Mouse (Mus musculus): ENCODE data around the gene Adpgk. TPM values are rescaled to one million over a fixed set of nuclear protein-coding genes. Genes with fewer than 3 reads are reported as not detected.
"Not testable (repeated sequence)": the region's sequence is repeated elsewhere in the genome, so short reads cannot be mapped to it uniquely, and the experiment has no call there.

Gene Adpgk
- total RNA-seq, 2 experiments from 2014 or later: 7.3 to 8.5 TPM

GRCm38 (mm10) chr9:59288685-59289410, 2.5 kb upstream of the Adpgk start:
- DNase-seq: no peak
- intact Hi-C loops (cut with DNase I): no loop called here

DNA sequence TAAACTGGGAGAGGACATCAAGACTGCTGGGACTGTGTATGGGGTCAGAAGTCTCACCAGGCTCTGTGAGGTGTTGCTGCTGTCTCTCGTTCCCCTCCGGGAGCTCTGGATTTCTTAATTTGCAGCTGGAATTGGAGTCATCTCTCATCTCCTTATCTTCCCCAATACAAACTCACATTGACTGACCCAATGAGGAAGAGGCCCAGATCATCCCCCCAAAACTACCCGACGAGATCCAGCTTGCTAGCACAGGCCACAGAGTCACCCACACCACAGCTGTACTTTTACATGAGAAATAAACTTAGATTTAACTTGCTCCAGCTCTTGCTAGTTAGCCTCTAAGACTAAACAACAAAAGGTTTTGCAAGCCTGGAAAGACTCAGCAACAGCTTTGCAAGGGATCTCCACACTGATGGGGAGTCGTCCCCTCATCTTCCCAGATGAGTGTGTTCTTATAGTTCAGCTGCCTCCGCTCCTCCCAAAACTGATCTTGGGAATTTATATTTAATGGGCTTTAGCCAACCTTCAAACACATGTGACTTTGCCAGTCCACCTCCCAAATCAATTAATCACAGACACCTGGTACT, 1.7 kb upstream of the Adpgk start:
- intact Hi-C loops (cut with DNase I): loop anchor here (5.0 to 10.0 kb wide), 2 partner anchors 63 to 465 kb away; partner anchors contain the start of genes Bbs4, Myo9a and Senp8
- DNase-seq: no peak

DNA sequence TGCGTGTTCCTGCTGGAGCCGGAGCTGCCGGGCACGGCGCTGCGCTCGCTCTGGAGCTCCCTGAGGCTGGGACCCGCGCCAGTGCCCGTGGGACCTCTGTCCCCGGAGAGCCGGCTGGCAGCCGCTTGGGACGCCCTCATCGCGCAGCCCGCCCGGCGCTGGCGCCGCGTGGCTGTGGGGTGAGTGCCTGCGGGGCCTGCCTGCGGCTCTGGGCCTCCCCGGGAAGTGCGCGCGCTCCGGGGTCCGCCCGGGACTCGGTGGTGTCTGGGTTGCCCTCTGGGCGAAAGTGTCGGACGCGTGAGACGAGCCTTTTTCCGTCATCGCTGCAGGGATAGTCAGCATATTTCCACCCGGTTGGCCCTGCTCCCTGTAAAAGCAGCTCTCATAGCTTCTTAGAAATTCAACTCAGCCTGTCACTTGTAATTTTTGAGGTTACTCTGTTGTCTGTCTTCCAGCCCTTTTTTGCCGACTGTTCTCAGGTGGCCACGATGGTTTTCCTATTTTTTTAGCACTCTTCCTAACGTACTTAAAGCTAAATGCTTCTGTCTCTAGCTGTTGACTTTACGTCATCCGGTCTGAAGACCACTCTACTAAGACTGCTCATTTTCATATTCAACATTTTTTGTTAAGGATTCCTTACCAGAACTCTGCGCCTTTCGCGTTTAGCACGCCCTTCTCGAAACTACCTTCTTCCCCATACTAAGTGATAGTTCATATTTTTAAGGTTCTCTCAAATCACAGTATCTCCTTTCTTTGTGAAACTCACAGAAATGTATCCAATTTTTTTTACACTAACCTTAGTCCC, 532 bp downstream of the Adpgk start:
- intact Hi-C loops (cut with DNase I): loop anchor here (1.0 to 10.0 kb wide), 3 partner anchors 60 to 463 kb away; partner anchors contain the start of genes Arih1, Bbs4, Myo9a and Senp8
- DNase-seq: no peak

DNA sequence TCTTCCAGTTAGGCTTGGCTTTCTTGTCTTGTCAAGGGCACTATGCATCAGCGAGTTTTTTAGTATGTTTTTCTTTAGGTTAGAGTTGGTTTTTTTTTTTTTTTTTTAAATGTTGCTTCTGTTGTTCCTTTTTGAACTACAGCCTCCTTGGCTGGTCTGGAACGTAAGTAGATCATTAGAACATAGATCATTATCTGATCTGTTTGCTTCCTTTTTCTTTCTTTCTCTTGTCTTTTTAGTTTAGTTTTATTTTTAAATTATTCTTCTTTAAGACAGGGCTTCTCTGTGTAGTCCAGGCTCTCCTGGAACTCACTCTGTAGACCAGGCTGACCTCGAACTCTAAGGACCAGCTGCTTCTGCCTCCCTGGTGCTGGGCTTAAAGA, 1.1 kb downstream of the Adpgk start:
- DNase-seq: no peak
- intact Hi-C loops (cut with DNase I): loop anchor here (5.0 to 10.0 kb wide), 2 partner anchors 60 to 462 kb away; partner anchors contain the start of genes Bbs4, Myo9a and Senp8

- intact Hi-C loops (cut with DNase I): loop anchor here (10.0 kb wide), 1 partner anchor 458 kb away; the partner anchor contains the start of genes Myo9a and Senp8
- DNase-seq: no peak
These were observed 5.1 kb downstream of the Adpgk start for GRCm38 (mm10) chr9:59296419-59296818.

DNA sequence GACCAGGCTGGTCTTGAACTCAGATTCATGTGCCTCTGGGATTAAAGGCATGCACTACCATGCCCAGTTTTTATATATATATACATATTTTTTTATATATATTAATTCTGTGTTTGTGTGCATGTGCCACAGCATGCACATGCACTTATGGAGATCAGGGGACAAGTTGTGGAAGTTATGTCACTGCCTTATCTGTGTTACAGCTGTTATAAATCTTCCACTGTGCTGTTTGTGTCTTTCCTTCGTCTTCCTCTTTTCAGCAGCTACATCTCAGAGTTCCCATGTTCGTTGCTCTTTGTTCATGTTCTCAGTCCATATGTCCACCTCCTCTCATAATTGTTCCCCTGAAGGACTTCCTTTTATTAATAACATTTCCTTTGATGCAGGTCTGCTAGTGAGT, 16.5 kb downstream of the Adpgk start:
- no peak for DNase-seq
- intact Hi-C loops (cut with DNase I): no loop called here

DNA sequence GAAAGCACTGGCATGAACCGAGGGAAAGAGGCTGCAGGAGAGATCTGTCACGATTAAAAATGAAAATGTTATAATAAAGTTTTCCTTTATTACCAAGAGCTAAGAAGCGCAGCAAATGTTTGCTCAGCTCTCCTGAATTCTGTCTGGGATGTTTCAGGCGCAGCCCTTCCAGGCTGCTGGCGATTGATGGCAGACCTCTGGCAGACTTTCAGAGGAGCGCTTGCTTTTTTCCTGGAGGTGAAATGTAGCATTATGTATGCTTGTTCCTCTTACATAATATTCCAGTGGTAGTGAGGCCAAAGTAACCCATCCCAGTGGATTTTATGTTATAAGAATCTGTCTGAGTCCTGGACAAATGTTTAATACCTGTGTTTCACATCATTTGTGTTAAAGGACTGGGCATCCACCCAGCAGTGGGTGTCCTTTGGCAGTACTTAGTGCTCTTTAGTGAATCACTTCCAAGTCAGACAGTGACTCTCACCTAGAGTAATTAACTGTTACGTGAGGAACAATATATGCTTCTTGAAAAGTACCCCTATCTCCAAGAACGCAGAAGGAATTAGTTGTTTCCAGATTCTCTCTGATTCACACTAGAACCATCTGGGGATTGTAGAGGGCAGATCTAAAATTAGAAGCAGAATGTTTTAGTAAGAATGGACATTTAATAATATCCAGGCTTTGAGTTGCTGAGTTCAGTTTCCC, 19.4 kb downstream of the Adpgk start:
- intact Hi-C loops (cut with DNase I): no loop called here
- DNase-seq: no peak

- intact Hi-C loops (cut with DNase I): no loop called here
- no peak for DNase-seq
These were observed 19.9 kb downstream of the Adpgk start for GRCm38 (mm10) chr9:59311284-59311670.

DNA sequence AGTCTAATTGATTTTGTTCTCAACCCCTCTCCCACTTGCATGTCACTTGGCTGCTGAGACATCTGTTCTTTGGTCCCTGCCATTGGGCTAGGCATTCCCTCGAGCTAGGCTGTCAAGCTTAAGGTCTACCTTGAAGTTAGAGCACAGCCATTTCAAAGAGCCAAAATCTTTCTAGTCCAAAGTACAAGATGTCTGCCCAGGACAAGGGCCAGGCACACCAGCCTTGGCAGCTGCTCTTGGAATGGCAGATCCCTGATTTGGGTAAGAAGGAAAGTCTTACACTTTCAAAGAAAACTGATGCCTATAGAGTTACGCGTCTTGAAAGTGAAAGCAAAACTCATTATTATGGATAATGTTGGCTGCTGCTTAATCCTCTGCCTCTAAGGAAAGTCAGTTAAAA, 24.8 kb downstream of the Adpgk start:
- DNase-seq: no peak
- intact Hi-C loops (cut with DNase I): no loop called here

DNA sequence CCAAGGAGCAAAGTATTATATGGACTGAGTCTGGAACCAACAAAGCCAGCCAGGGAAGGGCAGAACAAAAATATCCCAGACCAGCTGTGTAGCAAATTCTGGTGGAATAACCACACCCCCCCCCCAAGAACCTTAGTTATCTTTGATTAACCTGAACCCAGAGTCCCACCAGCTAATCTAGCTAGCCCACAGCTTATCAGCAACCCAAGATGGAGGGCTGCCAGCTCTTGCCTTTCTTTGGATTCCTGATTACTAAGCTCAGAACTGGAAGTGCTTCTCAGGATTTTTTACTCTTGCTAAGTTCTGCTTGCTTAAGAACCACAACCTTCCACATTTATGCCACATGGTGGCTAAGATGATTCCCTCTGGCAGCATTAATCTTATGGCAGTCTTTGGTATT, 33.0 kb downstream of the Adpgk start:
- DNase-seq: peak; percentile 20 to 21
- intact Hi-C loops (cut with DNase I): no loop called here

- intact Hi-C loops (cut with DNase I): no loop called here
- no peak for DNase-seq
These were observed 38.7 kb downstream of the Adpgk start for GRCm38 (mm10) chr9:59330055-59330454.

DNA sequence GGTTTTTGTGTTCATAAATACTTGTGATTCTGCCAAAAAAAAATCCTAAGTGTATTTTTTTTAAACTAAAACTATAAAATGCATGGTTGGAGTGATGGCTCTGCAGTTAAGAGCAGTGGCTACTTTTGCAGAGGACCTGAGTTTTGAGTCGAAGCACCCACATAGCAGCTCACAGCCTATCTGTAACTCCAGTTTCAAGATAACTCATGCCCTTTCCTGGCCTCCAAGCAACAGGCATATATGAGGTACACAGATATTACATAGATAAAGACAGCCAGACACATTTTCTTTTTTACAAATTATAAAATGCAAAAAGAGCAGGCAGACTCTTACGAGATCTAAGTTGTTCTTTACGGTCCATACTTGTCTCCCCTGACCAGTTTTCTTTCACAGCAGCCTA, 45.2 kb downstream of the Adpgk start:
- intact Hi-C loops (cut with DNase I): no loop called here
- no peak for DNase-seq

GRCm38 (mm10) chr9:59337889-59338288, 46.5 kb downstream of the Adpgk start:
- intact Hi-C loops (cut with DNase I): no loop called here

GRCm38 (mm10) chr9:59338411-59338810, 47.1 kb downstream of the Adpgk start:
- intact Hi-C loops (cut with DNase I): no loop called here
- DNase-seq: no peak

More at GRCm38 (mm10) chr9:59337889-59338288, 46.5 kb downstream of the Adpgk start:
- DNase-seq: no peak

GRCm38 (mm10) chr9:59339107-59339506, 47.7 kb downstream of the Adpgk start:
- DNase-seq: no peak
- intact Hi-C loops (cut with DNase I): no loop called here

GRCm38 (mm10) chr9:59340002-59340401, 48.6 kb downstream of the Adpgk start:
- intact Hi-C loops (cut with DNase I): no loop called here
- DNase-seq: peak in 1 of 2 experiments; percentile 31

DNA sequence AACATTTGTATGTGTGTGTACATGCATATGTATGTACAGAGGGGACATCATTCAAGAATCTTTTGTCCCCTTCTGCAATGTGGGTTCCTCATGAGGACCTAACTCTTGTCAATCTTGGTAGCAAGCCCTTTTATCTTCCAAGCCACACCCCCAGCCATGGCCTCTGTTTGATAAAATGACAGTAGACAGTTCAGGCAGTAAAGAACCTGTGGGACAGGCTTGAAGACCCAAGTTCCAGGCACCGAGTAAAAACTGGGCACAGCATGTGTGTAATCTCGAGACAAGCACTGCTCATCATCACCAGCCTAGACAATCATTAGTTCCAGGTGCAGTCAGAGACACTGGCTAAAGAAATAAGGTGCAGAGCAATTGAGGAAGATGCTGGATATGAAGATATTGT, 54.8 kb downstream of the Adpgk start:
- DNase-seq: no peak
- intact Hi-C loops (cut with DNase I): no loop called here

GRCm38 (mm10) chr9:59352586-59353252, 61.4 kb downstream of the Adpgk start:
- intact Hi-C loops (cut with DNase I): loop anchor here (2.0 to 10.0 kb wide), 3 partner anchors 60 to 212 kb away; partner anchors contain the start of genes Adpgk and Arih1
- DNase-seq: no peak

- peak; percentile 91 to 94 for DNase-seq
- intact Hi-C loops (cut with DNase I): loop anchor here (2.0 to 10.0 kb wide), 3 partner anchors 61 to 212 kb away; partner anchors contain the start of genes Adpgk and Arih1
These were observed 61.9 kb downstream of the Adpgk start, which contains the start of gene Bbs4 for GRCm38 (mm10) chr9:59353253-59353639. TSS of gene Bbs4 (minus strand) at chr9:59353508.

DNA sequence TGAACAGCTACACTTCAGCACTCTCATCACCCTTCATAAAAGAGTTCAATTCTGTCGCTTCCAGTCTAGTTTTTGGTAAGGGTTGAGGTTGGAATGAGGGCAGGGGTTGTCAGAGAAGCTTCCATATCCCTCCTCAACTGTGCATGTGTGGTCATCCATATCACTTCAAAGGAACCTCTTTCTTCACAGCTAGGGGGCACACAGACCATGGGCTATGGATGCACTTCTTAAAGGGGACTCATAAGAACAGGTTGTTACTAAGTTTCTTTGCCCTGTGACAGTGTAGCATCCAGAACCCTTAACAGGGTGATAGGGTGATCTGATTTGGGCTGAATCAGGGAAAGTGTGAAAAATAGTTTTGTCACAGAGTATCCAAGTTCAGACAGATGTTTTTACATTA, 66.7 kb downstream of the Adpgk start:
- intact Hi-C loops (cut with DNase I): loop anchor here (10.0 kb wide), 1 partner anchor 207 kb away; no protein-coding TSS in a partner anchor

More for the DNA sequence above, 66.7 kb downstream of the Adpgk start:
- not testable (repeated sequence) for DNase-seq
